Mouse (Mus musculus) stomach, postnatal 0 days (tissue): ENCODE results near the gene Ice1.

Source experiments
- CTCF ChIP-seq: IDR thresholded peaks from 2 replicates; pipeline ENCODE4 v1.5.1; 2016; ENCODE audit warnings: antibody characterized with exemption, low read depth, mild to moderate bottlenecking, moderate library complexity
- EP300 ChIP-seq: optimal IDR thresholded peaks from 2 replicates; pipeline ENCODE3; 2016; ENCODE audit warnings: antibody characterized with exemption

DNA sequence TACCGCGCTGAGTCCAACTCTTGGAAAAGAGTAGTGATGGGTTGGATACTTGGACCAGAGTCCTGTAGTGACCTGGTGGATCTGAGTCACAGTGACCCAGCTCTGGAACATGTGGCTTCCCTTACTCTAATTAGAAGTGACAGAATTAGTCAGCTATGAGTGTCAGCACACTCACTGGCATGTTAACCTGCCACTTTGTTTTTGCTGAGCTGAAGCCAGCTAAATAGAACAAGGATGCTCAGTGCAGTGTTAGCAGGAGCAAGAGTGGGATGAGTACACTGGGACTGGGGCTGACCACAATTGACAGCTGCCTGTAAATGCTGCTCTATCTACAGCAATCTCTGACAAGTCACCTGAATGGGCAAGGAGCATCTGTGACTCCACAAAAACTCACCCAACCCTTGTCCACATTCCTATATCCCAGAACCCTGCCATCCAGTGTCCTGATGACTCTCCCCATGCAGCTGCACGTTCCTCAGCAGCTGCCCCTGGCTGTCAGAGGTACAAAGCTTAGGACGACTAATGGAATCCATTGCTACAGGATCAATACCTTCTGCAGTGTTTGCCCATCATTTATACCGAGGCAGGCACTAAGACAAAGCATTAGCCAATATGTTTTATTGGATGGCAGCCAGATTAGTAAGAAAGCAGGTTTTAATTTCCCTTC lies 128.6 kb downstream of the Ice1 start:
- TF ChIP-seq CTCF, result no peak
- no peak for TF ChIP-seq EP300
